Mouse (Mus musculus): ENCODE measurements around the gene Tmem217. TPM values are rescaled to one million over a fixed set of nuclear protein-coding genes. Genes with fewer than 3 reads are reported as not detected.

The Tmem217 gene
- total RNA-seq, 1 experiment = 0.31 TPM

GRCm38 (mm10) chr17:29482632-29483031, 69.6 kb downstream of the Tmem217 start:
- DNase-seq (ENCODE audit: low read depth, low spot score) = no peak
- H3K4me1 ChIP-seq (ENCODE audit: control insufficient read depth in 2 of 2, insufficient read depth in 2 of 2, low read length in 2 of 2, poor library complexity in 1 of 2) = peaks cover 8 to 12% of the 10 kb centered on the region in 2 experiments; a peak in 3 of 4 replicates
- no peak for TF ChIP-seq MAFK (IDR thresholded peaks at IDR 0.05; ENCODE audit: insufficient read depth, low read depth, low read length)
- no peak for TF ChIP-seq HCFC1 (IDR thresholded peaks at IDR 0.05; ENCODE audit: borderline replicate concordance, insufficient read depth, low read length)
- TF ChIP-seq CHD2 (IDR thresholded peaks at IDR 0.05; ENCODE audit: low read depth, low read length) = no peak
- TF ChIP-seq ZC3H11A (IDR thresholded peaks at IDR 0.05; ENCODE audit: borderline replicate concordance, low read depth, low read length) = 0 out of 2 replicates have a peak, but pooled peaks have one; percentile 10
- no peak for TF ChIP-seq ZNF384 (IDR thresholded peaks at IDR 0.05; ENCODE audit: low read depth, low read length)
- no peaks in the 10 kb centered on the region for H3K36me3 ChIP-seq (ENCODE audit: control insufficient read depth, insufficient read depth, low read length, poor library complexity, severe bottlenecking)
- in situ Hi-C loops (cut with MboI; ENCODE audit: low sequenced_read_pairs in 2 of 2, unreplicated experiment in 2 of 2) = no loop called here
- H3K9ac ChIP-seq (ENCODE audit: insufficient read depth, low read depth, low read length, poor library complexity, severe bottlenecking) = no peak overlapping the region
- no peaks in the 10 kb centered on the region for H3K9me3 ChIP-seq (ENCODE audit: control insufficient read depth, insufficient read depth, low read depth, low read length)
- H3K27ac ChIP-seq (ENCODE audit: insufficient read depth, low read depth, low read length, poor library complexity, severe bottlenecking) = no peak overlapping the region
- no peak overlapping the region for H3K4me3 ChIP-seq (ENCODE audit: insufficient read depth in 1 of 2, low read depth in 1 of 2, low read length in 2 of 2, poor library complexity in 1 of 2, severe bottlenecking in 1 of 2)

- DNase-seq (ENCODE audit: low read depth, low spot score) = no peak
- H3K36me3 ChIP-seq (ENCODE audit: control insufficient read depth, insufficient read depth, low read length, poor library complexity, severe bottlenecking) = no peaks in the 10 kb centered on the region
- H3K9ac ChIP-seq (ENCODE audit: insufficient read depth, low read depth, low read length, poor library complexity, severe bottlenecking) = no peak overlapping the region
- H3K4me1 ChIP-seq (ENCODE audit: control insufficient read depth in 2 of 2, insufficient read depth in 2 of 2, low read length in 2 of 2, poor library complexity in 1 of 2) = peaks cover 5 to 23% of the 10 kb centered on the region in 2 experiments
- no peaks in the 10 kb centered on the region for H3K9me3 ChIP-seq (ENCODE audit: control insufficient read depth, insufficient read depth, low read depth, low read length)
- TF ChIP-seq MAFK (IDR thresholded peaks at IDR 0.05; ENCODE audit: insufficient read depth, low read depth, low read length) = no peak
- TF ChIP-seq ZNF384 (IDR thresholded peaks at IDR 0.05; ENCODE audit: low read depth, low read length) = no peak
- TF ChIP-seq HCFC1 (IDR thresholded peaks at IDR 0.05; ENCODE audit: borderline replicate concordance, insufficient read depth, low read length) = no peak
- TF ChIP-seq CHD2 (IDR thresholded peaks at IDR 0.05; ENCODE audit: low read depth, low read length) = no peak
- TF ChIP-seq ZC3H11A (IDR thresholded peaks at IDR 0.05; ENCODE audit: borderline replicate concordance, low read depth, low read length) = no peak
- in situ Hi-C loops (cut with MboI; ENCODE audit: low sequenced_read_pairs in 2 of 2, unreplicated experiment in 2 of 2) = no loop called here
- H3K4me3 ChIP-seq (ENCODE audit: insufficient read depth in 1 of 2, low read depth in 1 of 2, low read length in 2 of 2, poor library complexity in 1 of 2, severe bottlenecking in 1 of 2) = no peak overlapping the region
- H3K27ac ChIP-seq (ENCODE audit: insufficient read depth, low read depth, low read length, poor library complexity, severe bottlenecking) = no peak overlapping the region
Observed at GRCm38 (mm10) chr17:29480256-29480655, 71.9 kb downstream of the Tmem217 start.

- no peak overlapping the region for H3K9ac ChIP-seq (ENCODE audit: insufficient read depth, low read depth, low read length, poor library complexity, severe bottlenecking)
- TF ChIP-seq MAFK (IDR thresholded peaks at IDR 0.05; ENCODE audit: insufficient read depth, low read depth, low read length) = no peak
- no peak for TF ChIP-seq ZNF384 (IDR thresholded peaks at IDR 0.05; ENCODE audit: low read depth, low read length)
- no peak for TF ChIP-seq HCFC1 (IDR thresholded peaks at IDR 0.05; ENCODE audit: borderline replicate concordance, insufficient read depth, low read length)
- TF ChIP-seq ZC3H11A (IDR thresholded peaks at IDR 0.05; ENCODE audit: borderline replicate concordance, low read depth, low read length) = no peak
- no peak for TF ChIP-seq CHD2 (IDR thresholded peaks at IDR 0.05; ENCODE audit: low read depth, low read length)
- DNase-seq (ENCODE audit: low read depth, low spot score) = no peak
- H3K36me3 ChIP-seq (ENCODE audit: control insufficient read depth, insufficient read depth, low read length, poor library complexity, severe bottlenecking) = no peaks in the 10 kb centered on the region
- no peak overlapping the region for H3K27ac ChIP-seq (ENCODE audit: insufficient read depth, low read depth, low read length, poor library complexity, severe bottlenecking)
- in situ Hi-C loops (cut with MboI; ENCODE audit: low sequenced_read_pairs in 2 of 2, unreplicated experiment in 2 of 2) = no loop called here
- H3K4me1 ChIP-seq (ENCODE audit: control insufficient read depth in 2 of 2, insufficient read depth in 2 of 2, low read length in 2 of 2, poor library complexity in 1 of 2) = peaks cover 3 to 33% of the 10 kb centered on the region in 2 experiments
- no peak overlapping the region for H3K4me3 ChIP-seq (ENCODE audit: insufficient read depth in 1 of 2, low read depth in 1 of 2, low read length in 2 of 2, poor library complexity in 1 of 2, severe bottlenecking in 1 of 2)
- no peaks in the 10 kb centered on the region for H3K9me3 ChIP-seq (ENCODE audit: control insufficient read depth, insufficient read depth, low read depth, low read length)
Observed at GRCm38 (mm10) chr17:29478271-29478670, 73.9 kb downstream of the Tmem217 start.

DNA sequence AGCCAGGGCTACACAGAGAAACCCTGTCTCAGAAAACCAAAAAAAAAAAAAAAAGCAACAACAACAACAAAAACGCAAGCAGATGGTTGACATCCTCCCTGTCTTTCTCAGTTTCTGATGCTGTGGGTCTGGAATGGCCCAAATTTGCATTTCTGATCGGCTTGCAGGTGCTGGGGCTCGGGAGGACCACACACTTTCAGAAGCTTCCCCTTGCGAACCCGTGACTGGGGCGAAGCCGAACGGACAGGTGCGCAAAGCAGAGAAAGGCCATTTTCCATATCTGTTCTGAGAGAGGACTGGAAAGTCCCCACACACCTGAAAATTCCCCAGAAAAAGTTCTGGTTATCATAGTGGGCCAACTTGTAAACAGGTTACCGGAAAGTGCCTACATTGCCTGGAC, 74.8 kb downstream of the Tmem217 start:
- Histone ChIP-seq H3K36me3 (ENCODE audit: control insufficient read depth, insufficient read depth, low read length, poor library complexity, severe bottlenecking) (no peaks in the 10 kb centered on the region), H3K27ac (ENCODE audit: insufficient read depth, low read depth, low read length, poor library complexity, severe bottlenecking) (peak overlapping the region; percentile 32; the same call in 1 of the 2 replicates)

GRCm38 (mm10) chr17:29476461-29476860, 75.7 kb downstream of the Tmem217 start:
- Histone ChIP-seq H3K9me3 (ENCODE audit: control insufficient read depth, insufficient read depth, low read depth, low read length) (no peaks in the 10 kb centered on the region), H3K9ac (ENCODE audit: insufficient read depth, low read depth, low read length, poor library complexity, severe bottlenecking) (no peak overlapping the region), H3K4me1 (ENCODE audit: control insufficient read depth in 2 of 2, insufficient read depth in 2 of 2, low read length in 2 of 2, poor library complexity in 1 of 2) (peaks cover 6 to 36% of the 10 kb centered on the region in 2 experiments; a peak in 3 of 4 replicates), H3K36me3 (ENCODE audit: control insufficient read depth, insufficient read depth, low read length, poor library complexity, severe bottlenecking) (no peaks in the 10 kb centered on the region), H3K27ac (ENCODE audit: insufficient read depth, low read depth, low read length, poor library complexity, severe bottlenecking) (peak overlapping the region; percentile 65; the same call in 1 of the 2 replicates), H3K4me3 (ENCODE audit: insufficient read depth in 1 of 2, low read depth in 1 of 2, low read length in 2 of 2, poor library complexity in 1 of 2, severe bottlenecking in 1 of 2) (no peak overlapping the region)
- TF ChIP-seq ZC3H11A (IDR thresholded peaks at IDR 0.05; ENCODE audit: borderline replicate concordance, low read depth, low read length) = no peak
- TF ChIP-seq MAFK (IDR thresholded peaks at IDR 0.05; ENCODE audit: insufficient read depth, low read depth, low read length) = no peak
- TF ChIP-seq ZNF384 (IDR thresholded peaks at IDR 0.05; ENCODE audit: low read depth, low read length) = no peak
- TF ChIP-seq CHD2 (IDR thresholded peaks at IDR 0.05; ENCODE audit: low read depth, low read length) = no peak
- no peak for TF ChIP-seq HCFC1 (IDR thresholded peaks at IDR 0.05; ENCODE audit: borderline replicate concordance, insufficient read depth, low read length)
- no peak for DNase-seq (ENCODE audit: low read depth, low spot score)
- in situ Hi-C loops (cut with MboI; ENCODE audit: low sequenced_read_pairs in 2 of 2, unreplicated experiment in 2 of 2) = no loop called here

More for the DNA sequence above, 74.8 kb downstream of the Tmem217 start:
- Histone ChIP-seq H3K4me1 (ENCODE audit: control insufficient read depth in 2 of 2, insufficient read depth in 2 of 2, low read length in 2 of 2, poor library complexity in 1 of 2) (peaks cover 6 to 40% of the 10 kb centered on the region in 2 experiments), H3K4me3 (ENCODE audit: insufficient read depth in 1 of 2, low read depth in 1 of 2, low read length in 2 of 2, poor library complexity in 1 of 2, severe bottlenecking in 1 of 2) (no peak overlapping the region), H3K9me3 (ENCODE audit: control insufficient read depth, insufficient read depth, low read depth, low read length) (no peaks in the 10 kb centered on the region), H3K9ac (ENCODE audit: insufficient read depth, low read depth, low read length, poor library complexity, severe bottlenecking) (0 out of 2 replicates have a peak overlapping the region, but pooled peaks have one; percentile 24)
- DNase-seq (ENCODE audit: low read depth, low spot score) = no peak
- TF ChIP-seq ZC3H11A (IDR thresholded peaks at IDR 0.05; ENCODE audit: borderline replicate concordance, low read depth, low read length) (no peak), ZNF384 (IDR thresholded peaks at IDR 0.05; ENCODE audit: low read depth, low read length) (peak; percentile 79)
- in situ Hi-C loops (cut with MboI; ENCODE audit: low sequenced_read_pairs in 2 of 2, unreplicated experiment in 2 of 2) = no loop called here
